Mouse (Mus musculus) forebrain, embryonic 10.5 days (tissue): ENCODE results near the gene Ccnf. TPM values are rescaled to one million over a fixed set of nuclear protein-coding genes. Genes with fewer than 3 reads are reported as not detected.
A peak's percentile ranks its signal among the peaks of the same experiment; 100 is the strongest.

Experiments
- DNase-seq: peaks from one replicate; pipeline ENCODE4 v3.0.0-alpha.2; 2017; ENCODE audit warnings: low spot score; ENCODE audit errors: extremely low spot score
- H3K27ac ChIP-seq: fragments of 300-500 bp; sonication (generic); 2 replicates; pipeline ENCODE4 v1.5.1; 2016; ENCODE audit warnings: mild to moderate bottlenecking
- H3K27me3 ChIP-seq: fragments of 300-500 bp; sonication (generic); 2 replicates; pipeline ENCODE4 v1.6.1; 2016; ENCODE audit warnings: mild to moderate bottlenecking; ENCODE audit not compliant: poor library complexity, severe bottlenecking
- H3K36me3 ChIP-seq: fragments of 300-500 bp; sonication (generic); replicated peaks from 2 replicates; pipeline ENCODE4 v1.6.1; 2016; ENCODE audit warnings: mild to moderate bottlenecking, moderate library complexity
- H3K4me1 ChIP-seq: fragments of 300-500 bp; sonication (generic); 2 replicates; pipeline ENCODE4 v1.6.1; 2016
- H3K4me3 ChIP-seq: fragments of 300-500 bp; sonication (generic); 2 replicates; pipeline ENCODE4 v1.5.1; 2016; ENCODE audit warnings: mild to moderate bottlenecking, moderate library complexity
- H3K9me3 ChIP-seq: fragments of 300-500 bp; sonication (generic); 2 replicates; pipeline ENCODE4 v1.6.1; 2016; ENCODE audit warnings: mild to moderate bottlenecking, moderate library complexity
- WGBS: fragments of 180-500 bp; shearing (Covaris S2); methylation state at CpG from one replicate; pipeline ENCODE4 v1.1.7; 2016; 5-methylcytosine and 5-hydroxymethylcytosine counted together
- polyA plus RNA-seq: library from polyadenylated mRNA; unstranded; fragments of >200 nt; fragmentation: Nextera tagmentation; extraction: Ambion mirVana; gene quantifications from 2 replicates; pipeline ENCODE4 v1.2.1, GENCODE M21; 2016

The Ccnf gene
- polyA plus RNA-seq, 1 experiment from 2014 or later: 128 TPM

- Histone ChIP-seq H3K4me3 (peak overlapping the region; percentile 67), H3K36me3 (no peaks in the 10 kb centered on the region), H3K9me3 (no peaks in the 10 kb centered on the region), H3K27ac (peak overlapping the region; percentile 78), H3K4me1 (peaks cover 86% of the 10 kb centered on the region), H3K27me3 (peaks cover 63% of the 10 kb centered on the region)
- WGBS: 7% methylated on average over 62 of the region's 62 CpGs
- DNase-seq: peak; percentile 57
Measured at GRCm38 (mm10) chr17:24206451-24207351, 44.6 kb downstream of the Ccnf start.

- H3K4me3 ChIP-seq: peak overlapping the region; percentile 67
- no peaks in the 10 kb centered on the region for H3K9me3 ChIP-seq
- H3K27ac ChIP-seq: peak overlapping the region; percentile 78
- H3K36me3 ChIP-seq: no peaks in the 10 kb centered on the region
- 6% methylated on average over 15 of the region's 15 CpGs for WGBS
- H3K4me1 ChIP-seq: peaks cover 82% of the 10 kb centered on the region
- no peak for DNase-seq
- H3K27me3 ChIP-seq: peaks cover 56% of the 10 kb centered on the region
Measured at GRCm38 (mm10) chr17:24205908-24206361, 45.3 kb downstream of the Ccnf start.

GRCm38 (mm10) chr17:24205284-24205888 is 45.9 kb downstream of the Ccnf start, which contains the start of gene Tbc1d24:
TSS of gene Tbc1d24 (minus strand) at chr17:24205562.
- under 1% methylated on average over 65 of the region's 65 CpGs for WGBS
- peak within 1 kb of the TSS; percentile 78 for H3K27ac ChIP-seq
- no peaks in the 10 kb centered on the region for H3K9me3 ChIP-seq
- peaks cover 51% of the 10 kb centered on the region for H3K27me3 ChIP-seq
- peak within 1 kb of the TSS; percentile 67 for H3K4me3 ChIP-seq
- no peaks in the 10 kb centered on the region for H3K36me3 ChIP-seq
- DNase-seq: peak; percentile 96
- peaks cover 82% of the 10 kb centered on the region for H3K4me1 ChIP-seq

- H3K27me3 ChIP-seq: peaks cover 45% of the 10 kb centered on the region
- no peak for DNase-seq
- peaks cover 80% of the 10 kb centered on the region for H3K4me1 ChIP-seq
- H3K4me3 ChIP-seq: peak overlapping the region; percentile 67
- H3K9me3 ChIP-seq: no peaks in the 10 kb centered on the region
- H3K27ac ChIP-seq: peak overlapping the region; percentile 78
- 14% methylated on average over 7 of the region's 7 CpGs for WGBS
- H3K36me3 ChIP-seq: no peaks in the 10 kb centered on the region
Measured at GRCm38 (mm10) chr17:24204846-24205245, 46.4 kb downstream of the Ccnf start.

- Histone ChIP-seq H3K27me3 (peaks cover 36% of the 10 kb centered on the region), H3K4me3 (peak overlapping the region; percentile 67; the same call in 1 of the 2 replicates), H3K36me3 (no peaks in the 10 kb centered on the region), H3K4me1 (peaks cover 74% of the 10 kb centered on the region), H3K27ac (no peak overlapping the region), H3K9me3 (no peaks in the 10 kb centered on the region)
- DNase-seq: no peak
- 83% methylated on average over 3 of the region's 3 CpGs for WGBS
Measured at GRCm38 (mm10) chr17:24203611-24204534, 47.4 kb downstream of the Ccnf start.

GRCm38 (mm10) chr17:24203068-24203467 is 48.2 kb downstream of the Ccnf start:
- peaks cover 28% of the 10 kb centered on the region for H3K27me3 ChIP-seq
- H3K36me3 ChIP-seq: no peaks in the 10 kb centered on the region
- no peaks in the 10 kb centered on the region for H3K9me3 ChIP-seq
- WGBS: 47% methylated on average over 4 of the region's 4 CpGs
- no peak overlapping the region for H3K27ac ChIP-seq
- H3K4me3 ChIP-seq: no peak overlapping the region
- H3K4me1 ChIP-seq: peaks cover 66% of the 10 kb centered on the region
- no peak for DNase-seq

GRCm38 (mm10) chr17:24201092-24201491 is 50.2 kb downstream of the Ccnf start:
- H3K4me1 ChIP-seq: peaks cover 46% of the 10 kb centered on the region
- 80% methylated on average over 4 of the region's 4 CpGs for WGBS
- H3K9me3 ChIP-seq: no peaks in the 10 kb centered on the region

GRCm38 (mm10) chr17:24199741-24200140 is 51.5 kb downstream of the Ccnf start:
- WGBS: 71% methylated on average over 4 of the region's 4 CpGs
- H3K27ac ChIP-seq: no peak overlapping the region
- DNase-seq: no peak
- H3K27me3 ChIP-seq: 0 out of 2 replicates have a peak, but pooled peaks cover 3% of the 10 kb centered on the region
- no peaks in the 10 kb centered on the region for H3K36me3 ChIP-seq
- peaks cover 32% of the 10 kb centered on the region for H3K4me1 ChIP-seq
- H3K9me3 ChIP-seq: no peaks in the 10 kb centered on the region
- H3K4me3 ChIP-seq: no peak overlapping the region

More at GRCm38 (mm10) chr17:24201092-24201491, 50.2 kb downstream of the Ccnf start:
- no peak overlapping the region for H3K4me3 ChIP-seq
- no peak for DNase-seq
- H3K27me3 ChIP-seq: peaks cover 8% of the 10 kb centered on the region
- H3K36me3 ChIP-seq: no peaks in the 10 kb centered on the region
- H3K27ac ChIP-seq: no peak overlapping the region

GRCm38 (mm10) chr17:24199252-24199651 is 52.0 kb downstream of the Ccnf start:
- H3K4me1 ChIP-seq: peaks cover 30% of the 10 kb centered on the region
- no peak for DNase-seq
- WGBS: 86% methylated on average over 4 of the region's 4 CpGs

GRCm38 (mm10) chr17:24197032-24197824 is 54.1 kb downstream of the Ccnf start:
- 75% methylated on average over 15 of the region's 15 CpGs for WGBS
- no peaks in the 10 kb centered on the region for H3K27me3 ChIP-seq
- DNase-seq: no peak
- H3K4me3 ChIP-seq: no peak overlapping the region
- H3K36me3 ChIP-seq: no peaks in the 10 kb centered on the region; the same call in 1 of the 2 replicates
- no peaks in the 10 kb centered on the region for H3K9me3 ChIP-seq
- peaks cover 19% of the 10 kb centered on the region for H3K4me1 ChIP-seq
- no peak overlapping the region for H3K27ac ChIP-seq

More at GRCm38 (mm10) chr17:24199252-24199651, 52.0 kb downstream of the Ccnf start:
- Histone ChIP-seq H3K36me3 (no peaks in the 10 kb centered on the region), H3K9me3 (no peaks in the 10 kb centered on the region), H3K27ac (no peak overlapping the region), H3K27me3 (no peaks in the 10 kb centered on the region), H3K4me3 (no peak overlapping the region)

- no peak for DNase-seq
- Histone ChIP-seq H3K27ac (no peak overlapping the region), H3K9me3 (no peaks in the 10 kb centered on the region), H3K4me3 (no peak overlapping the region), H3K36me3 (no peaks in the 10 kb centered on the region; the same call in 1 of the 2 replicates), H3K27me3 (no peaks in the 10 kb centered on the region), H3K4me1 (peaks cover 17% of the 10 kb centered on the region)
- WGBS: 73% methylated on average over 2 of the region's 2 CpGs
Measured at GRCm38 (mm10) chr17:24195349-24195748, 55.9 kb downstream of the Ccnf start.
